Mouse (Mus musculus): ENCODE measurements around the gene Lpcat4. TPM values are rescaled to one million over a fixed set of nuclear protein-coding genes. Genes with fewer than 3 reads are reported as not detected.

Gene Lpcat4
- polyA plus RNA-seq, 1 experiment = 28.0 TPM

DNA sequence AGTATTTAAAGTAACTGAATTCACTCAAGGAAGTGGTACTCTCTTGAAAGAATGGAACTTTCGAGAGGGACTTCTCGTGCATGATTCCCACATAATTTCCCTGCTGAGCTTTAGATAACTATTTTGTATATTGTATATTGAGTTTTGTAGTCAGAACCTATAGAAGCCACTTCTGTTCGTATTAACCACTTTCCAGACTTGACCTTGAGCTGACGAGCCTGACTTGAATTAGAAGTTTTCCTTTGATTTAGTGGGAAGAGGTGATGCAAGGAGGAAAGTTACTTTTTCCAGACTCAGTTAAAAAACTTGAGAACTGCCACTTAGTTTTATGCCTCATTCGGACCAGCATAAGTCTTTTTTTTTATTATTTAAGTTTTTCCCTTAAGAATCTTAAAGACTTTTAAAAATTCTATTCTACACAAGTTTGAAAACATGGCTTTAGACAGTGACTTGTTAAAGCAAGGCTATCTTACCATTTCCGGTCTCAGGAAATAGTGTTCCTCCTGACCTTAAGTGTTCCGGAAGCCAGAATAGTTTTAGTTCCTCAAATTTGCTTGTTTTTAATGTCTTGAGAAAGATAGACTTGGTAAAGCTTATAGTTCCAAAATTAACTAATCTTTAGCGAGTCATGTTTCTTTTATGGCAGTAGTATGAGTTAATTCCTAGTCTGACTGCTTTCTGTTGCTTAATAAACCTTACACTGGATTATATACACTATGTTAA, 28.4 kb downstream of the Lpcat4 start:
- H3K79me2 ChIP-seq (ENCODE audit: control insufficient read depth, insufficient read depth) = peaks cover 30% of the 10 kb centered on the region

DNA sequence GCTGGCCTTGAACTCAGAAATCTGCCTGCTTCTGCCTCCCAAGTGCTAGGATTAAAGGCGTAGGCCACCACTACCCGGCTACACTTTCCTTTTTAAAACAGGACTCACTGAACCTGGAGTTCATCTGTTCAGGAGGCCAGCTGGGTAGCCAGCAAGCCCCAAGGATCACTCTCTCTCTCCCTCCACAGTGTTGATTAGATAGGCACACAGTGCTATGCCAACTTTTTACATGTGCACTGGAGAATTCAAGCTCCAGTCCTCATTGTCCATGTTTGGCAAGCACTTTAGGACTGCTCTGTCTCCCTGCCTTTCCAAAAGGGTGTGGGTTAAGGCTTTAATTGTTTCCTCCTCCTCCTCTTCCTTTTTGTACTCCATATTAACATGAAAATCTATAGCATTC, 30.7 kb downstream of the Lpcat4 start:
- peaks cover 14% of the 10 kb centered on the region for H3K79me2 ChIP-seq (ENCODE audit: control insufficient read depth, insufficient read depth)
- H3K27me3 ChIP-seq (ENCODE audit: control insufficient read depth, insufficient read depth, insufficient read length) = no peaks in the 10 kb centered on the region
- no peak overlapping the region for H3K4me3 ChIP-seq (ENCODE audit: insufficient read depth, poor library complexity, severe bottlenecking)
- peaks cover 1% of the 10 kb centered on the region for H3K79me3 ChIP-seq (ENCODE audit: low read depth)
- no peak for TF ChIP-seq FOSL1 (IDR thresholded peaks at IDR 0.05; ENCODE audit: insufficient read depth, low read length, poor library complexity, severe bottlenecking)
- TF ChIP-seq MYOG (IDR thresholded peaks at IDR 0.05; ENCODE audit: control insufficient read depth, extremely low read depth, insufficient read length) = no peak
- no peak for TF ChIP-seq USF1 (IDR thresholded peaks at IDR 0.05; ENCODE audit: low read depth)
- TF ChIP-seq CEBPB (IDR thresholded peaks at IDR 0.05; ENCODE audit: low read depth) = no peak
- TF ChIP-seq MYOD1 (IDR thresholded peaks at IDR 0.05; ENCODE audit: control insufficient read depth, insufficient read length, low read depth) = no peak
- TF ChIP-seq MAX (IDR thresholded peaks at IDR 0.05) = no peak
- TF ChIP-seq CTCF (IDR thresholded peaks at IDR 0.05; ENCODE audit: control insufficient read depth, insufficient read depth, insufficient read length) = no peak
- H3ac ChIP-seq (ENCODE audit: control insufficient read depth, insufficient read length, low read depth) = no peak overlapping the region
- no peaks in the 10 kb centered on the region for H3K36me3 ChIP-seq (ENCODE audit: control insufficient read depth, insufficient read depth)

More for the DNA sequence above, 28.4 kb downstream of the Lpcat4 start:
- no peak overlapping the region for H3ac ChIP-seq (ENCODE audit: control insufficient read depth, insufficient read length, low read depth)
- TF ChIP-seq CEBPB (IDR thresholded peaks at IDR 0.05; ENCODE audit: low read depth) (no peak), MYOD1 (IDR thresholded peaks at IDR 0.05; ENCODE audit: control insufficient read depth, insufficient read length, low read depth) (no peak), USF1 (IDR thresholded peaks at IDR 0.05; ENCODE audit: low read depth) (no peak), FOSL1 (IDR thresholded peaks at IDR 0.05; ENCODE audit: insufficient read depth, low read length, poor library complexity, severe bottlenecking) (no peak), MYOG (IDR thresholded peaks at IDR 0.05; ENCODE audit: control insufficient read depth, extremely low read depth, insufficient read length) (no peak), CTCF (IDR thresholded peaks at IDR 0.05; ENCODE audit: control insufficient read depth, insufficient read depth, insufficient read length) (no peak), MAX (IDR thresholded peaks at IDR 0.05) (no peak)
- peaks cover 11% of the 10 kb centered on the region for H3K79me3 ChIP-seq (ENCODE audit: low read depth)
- H3K27me3 ChIP-seq (ENCODE audit: control insufficient read depth, insufficient read depth, insufficient read length) = no peaks in the 10 kb centered on the region
- H3K36me3 ChIP-seq (ENCODE audit: control insufficient read depth, insufficient read depth) = no peaks in the 10 kb centered on the region
- no peak overlapping the region for H3K4me3 ChIP-seq (ENCODE audit: insufficient read depth, poor library complexity, severe bottlenecking)

DNA sequence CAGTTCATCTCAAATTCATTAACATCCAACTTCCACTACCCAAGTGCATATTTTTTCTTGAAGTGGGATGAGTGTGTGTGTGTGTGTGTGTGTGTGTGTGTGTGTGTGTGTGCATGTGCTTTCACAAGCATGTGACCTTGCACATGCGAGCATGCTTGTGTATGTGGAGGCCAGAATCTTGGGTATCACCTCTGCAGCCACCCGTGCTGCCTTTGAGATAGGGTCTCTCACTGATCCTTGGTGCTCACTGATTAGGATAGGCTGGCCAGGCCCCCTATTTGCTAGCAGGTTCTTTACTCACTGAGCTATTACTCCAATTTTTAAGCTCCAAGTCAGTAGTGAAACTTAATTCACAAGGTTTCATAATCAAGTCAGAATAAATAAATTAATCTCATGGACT, 33.6 kb downstream of the Lpcat4 start:
- H3K79me3 ChIP-seq (ENCODE audit: low read depth) = peaks cover 1% of the 10 kb centered on the region
- TF ChIP-seq MYOD1 (IDR thresholded peaks at IDR 0.05; ENCODE audit: control insufficient read depth, insufficient read length, low read depth) (no peak), USF1 (IDR thresholded peaks at IDR 0.05; ENCODE audit: low read depth) (no peak), MAX (IDR thresholded peaks at IDR 0.05) (no peak), FOSL1 (IDR thresholded peaks at IDR 0.05; ENCODE audit: insufficient read depth, low read length, poor library complexity, severe bottlenecking) (no peak), MYOG (IDR thresholded peaks at IDR 0.05; ENCODE audit: control insufficient read depth, extremely low read depth, insufficient read length) (no peak), CTCF (IDR thresholded peaks at IDR 0.05; ENCODE audit: control insufficient read depth, insufficient read depth, insufficient read length) (no peak), CEBPB (IDR thresholded peaks at IDR 0.05; ENCODE audit: low read depth) (no peak)

DNA sequence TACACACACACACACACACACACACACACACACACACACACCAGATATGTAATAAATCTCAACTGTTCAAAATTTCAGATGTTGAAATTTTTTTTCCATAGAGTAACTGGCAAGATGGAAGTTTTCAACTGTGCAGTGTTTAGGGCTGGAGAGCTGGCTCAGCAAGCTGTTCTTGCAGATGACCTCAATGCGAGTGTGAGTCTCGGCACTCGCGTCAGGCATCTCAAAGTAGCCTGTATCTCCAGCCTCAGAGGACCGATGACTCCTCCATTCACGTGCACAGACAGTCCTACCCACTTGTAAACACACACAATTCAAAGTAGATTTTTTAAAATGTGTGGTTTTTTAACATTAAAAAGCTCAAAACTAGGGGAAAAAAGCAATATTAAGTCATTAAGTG, 34.2 kb downstream of the Lpcat4 start:
- TF ChIP-seq MAX (IDR thresholded peaks at IDR 0.05) (no peak), USF1 (IDR thresholded peaks at IDR 0.05; ENCODE audit: low read depth) (no peak), MYOD1 (IDR thresholded peaks at IDR 0.05; ENCODE audit: control insufficient read depth, insufficient read length, low read depth) (no peak), MYOG (IDR thresholded peaks at IDR 0.05; ENCODE audit: control insufficient read depth, extremely low read depth, insufficient read length) (no peak), CTCF (IDR thresholded peaks at IDR 0.05; ENCODE audit: control insufficient read depth, insufficient read depth, insufficient read length) (no peak), FOSL1 (IDR thresholded peaks at IDR 0.05; ENCODE audit: insufficient read depth, low read length, poor library complexity, severe bottlenecking) (no peak), CEBPB (IDR thresholded peaks at IDR 0.05; ENCODE audit: low read depth) (no peak)
- Histone ChIP-seq H3K27me3 (ENCODE audit: control insufficient read depth, insufficient read depth, insufficient read length) (no peaks in the 10 kb centered on the region), H3K36me3 (ENCODE audit: control insufficient read depth, insufficient read depth) (no peaks in the 10 kb centered on the region), H3K79me2 (ENCODE audit: control insufficient read depth, insufficient read depth) (no peaks in the 10 kb centered on the region), H3ac (ENCODE audit: control insufficient read depth, insufficient read length, low read depth) (no peak overlapping the region), H3K4me3 (ENCODE audit: insufficient read depth, poor library complexity, severe bottlenecking) (no peak overlapping the region), H3K79me3 (ENCODE audit: low read depth) (peaks cover 1% of the 10 kb centered on the region)

More for the DNA sequence above, 33.6 kb downstream of the Lpcat4 start:
- Histone ChIP-seq H3K4me3 (ENCODE audit: insufficient read depth, poor library complexity, severe bottlenecking) (no peak overlapping the region), H3K36me3 (ENCODE audit: control insufficient read depth, insufficient read depth) (no peaks in the 10 kb centered on the region), H3ac (ENCODE audit: control insufficient read depth, insufficient read length, low read depth) (no peak overlapping the region), H3K79me2 (ENCODE audit: control insufficient read depth, insufficient read depth) (no peaks in the 10 kb centered on the region), H3K27me3 (ENCODE audit: control insufficient read depth, insufficient read depth, insufficient read length) (no peaks in the 10 kb centered on the region)

DNA sequence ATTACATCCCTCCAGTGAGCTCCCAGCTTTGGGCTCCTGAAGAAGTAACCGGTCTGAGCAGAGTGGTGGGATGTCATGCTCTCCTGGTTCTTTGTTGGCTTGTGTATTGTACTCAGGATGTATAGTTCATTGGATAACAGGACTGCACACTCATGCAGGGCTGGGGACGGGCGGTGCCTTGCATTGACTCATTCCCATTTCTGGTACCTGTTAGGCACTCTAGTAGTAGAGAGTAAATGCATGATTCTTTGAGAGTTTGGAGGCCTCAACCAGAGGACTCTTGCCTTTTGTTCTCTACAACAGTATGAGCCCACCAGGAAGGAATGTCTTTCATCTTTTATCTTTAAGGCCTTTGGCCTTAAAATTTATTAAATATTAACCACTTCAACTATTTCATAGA, 37.6 kb downstream of the Lpcat4 start:
- H3K79me3 ChIP-seq (ENCODE audit: low read depth) = no peaks in the 10 kb centered on the region
- no peaks in the 10 kb centered on the region for H3K36me3 ChIP-seq (ENCODE audit: control insufficient read depth, insufficient read depth)
- H3K4me3 ChIP-seq (ENCODE audit: insufficient read depth, poor library complexity, severe bottlenecking) = no peak overlapping the region
- no peak for TF ChIP-seq CEBPB (IDR thresholded peaks at IDR 0.05; ENCODE audit: low read depth)
- no peak for TF ChIP-seq FOSL1 (IDR thresholded peaks at IDR 0.05; ENCODE audit: insufficient read depth, low read length, poor library complexity, severe bottlenecking)
- TF ChIP-seq MYOG (IDR thresholded peaks at IDR 0.05; ENCODE audit: control insufficient read depth, extremely low read depth, insufficient read length) = no peak
- TF ChIP-seq MAX (IDR thresholded peaks at IDR 0.05) = no peak
- no peak for TF ChIP-seq CTCF (IDR thresholded peaks at IDR 0.05; ENCODE audit: control insufficient read depth, insufficient read depth, insufficient read length)
- no peak for TF ChIP-seq USF1 (IDR thresholded peaks at IDR 0.05; ENCODE audit: low read depth)
- no peak for TF ChIP-seq MYOD1 (IDR thresholded peaks at IDR 0.05; ENCODE audit: control insufficient read depth, insufficient read length, low read depth)
- H3ac ChIP-seq (ENCODE audit: control insufficient read depth, insufficient read length, low read depth) = no peak overlapping the region
- no peaks in the 10 kb centered on the region for H3K27me3 ChIP-seq (ENCODE audit: control insufficient read depth, insufficient read depth, insufficient read length)
- H3K79me2 ChIP-seq (ENCODE audit: control insufficient read depth, insufficient read depth) = no peaks in the 10 kb centered on the region
